Mouse (Mus musculus) fibroblast of lung, adult 2 months (primary cell): ENCODE measurements around the gene Spag8.

Experiments
- DNase-seq: peaks from one replicate; pipeline ENCODE4 v3.0.0-alpha.2; 2011; ENCODE audit warnings: low read depth

The Spag8 gene

DNA sequence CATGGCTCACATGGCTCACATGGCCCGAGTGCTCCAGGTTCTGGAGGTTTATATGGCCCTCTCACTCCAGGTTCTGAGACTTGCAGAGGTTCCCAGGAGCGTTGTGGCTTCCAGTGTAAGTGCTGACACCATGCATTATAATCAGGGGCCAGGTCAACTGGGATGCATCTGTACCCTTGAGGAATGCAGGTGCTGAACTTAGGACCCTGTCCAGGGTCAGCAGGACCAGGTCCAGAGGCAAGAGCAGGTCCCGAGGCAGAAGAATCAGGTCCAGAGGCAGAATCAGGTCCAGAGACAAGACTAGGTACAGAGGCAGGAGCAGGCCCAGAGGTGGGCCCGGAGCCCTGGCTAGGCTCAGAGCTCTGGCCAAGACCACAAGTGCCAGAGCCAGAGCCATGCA is 668 bp downstream of the Spag8 start:
- DNase-seq: no peak

DNA sequence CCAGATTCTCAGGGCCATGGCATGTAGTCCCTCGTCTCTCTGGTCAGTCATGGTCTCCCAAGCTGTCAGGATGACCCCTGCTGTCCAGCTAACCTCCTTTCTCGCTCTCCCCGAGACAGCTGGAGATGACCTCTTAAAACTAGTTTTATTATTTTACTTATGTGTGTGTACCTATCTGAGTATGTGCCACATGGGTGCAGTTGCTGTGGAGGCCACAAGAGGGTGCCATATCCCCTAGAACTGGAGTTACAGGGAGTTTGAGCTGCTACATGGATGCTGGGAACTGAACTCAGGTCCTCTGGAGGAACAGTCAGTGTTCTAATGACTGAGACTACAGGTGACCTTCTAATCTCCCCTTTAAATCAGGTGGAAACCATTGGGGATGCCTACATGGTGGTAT is 3.6 kb downstream of the Spag8 start:
- DNase-seq: no peak

DNA sequence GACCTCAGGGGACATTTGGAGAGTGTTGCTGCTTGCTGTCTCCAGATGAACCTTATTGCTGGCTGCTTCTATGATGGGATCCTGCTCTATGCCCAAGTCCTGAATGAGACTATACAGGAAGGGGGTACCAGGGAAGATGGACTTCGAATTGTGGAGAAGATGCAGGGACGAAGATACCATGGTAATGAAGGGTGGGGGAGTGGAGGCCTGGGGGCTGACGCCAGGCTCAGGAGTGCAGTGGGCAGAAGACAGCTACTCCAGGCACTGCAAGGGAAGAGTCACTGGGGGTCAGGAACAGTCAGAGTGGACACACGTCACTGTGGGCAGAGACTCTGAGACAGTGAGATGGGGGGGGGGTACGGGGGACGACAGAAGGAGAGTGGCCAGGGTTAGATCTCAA is 12.9 kb downstream of the Spag8 start:
- no peak for DNase-seq

DNA sequence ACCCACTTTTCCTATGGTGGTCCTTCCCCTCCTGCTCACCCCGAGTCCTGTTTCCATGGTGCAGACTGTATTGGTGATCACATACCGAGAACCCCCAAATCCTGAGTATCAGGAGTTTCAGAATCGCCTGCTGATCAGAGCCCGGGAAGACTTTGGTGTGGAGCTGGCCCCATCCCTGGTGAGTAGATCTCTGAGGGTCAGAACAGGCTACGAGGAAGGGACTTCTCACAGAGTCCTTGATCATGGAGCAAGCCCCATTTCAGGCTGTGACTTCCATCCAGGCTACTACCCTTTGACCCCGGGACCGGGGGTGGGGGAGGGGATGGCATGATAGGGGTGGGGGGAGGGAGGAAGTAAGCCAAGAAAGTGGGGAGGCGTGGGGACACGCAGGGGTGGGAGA is 13.3 kb downstream of the Spag8 start:
- no peak for DNase-seq

DNA sequence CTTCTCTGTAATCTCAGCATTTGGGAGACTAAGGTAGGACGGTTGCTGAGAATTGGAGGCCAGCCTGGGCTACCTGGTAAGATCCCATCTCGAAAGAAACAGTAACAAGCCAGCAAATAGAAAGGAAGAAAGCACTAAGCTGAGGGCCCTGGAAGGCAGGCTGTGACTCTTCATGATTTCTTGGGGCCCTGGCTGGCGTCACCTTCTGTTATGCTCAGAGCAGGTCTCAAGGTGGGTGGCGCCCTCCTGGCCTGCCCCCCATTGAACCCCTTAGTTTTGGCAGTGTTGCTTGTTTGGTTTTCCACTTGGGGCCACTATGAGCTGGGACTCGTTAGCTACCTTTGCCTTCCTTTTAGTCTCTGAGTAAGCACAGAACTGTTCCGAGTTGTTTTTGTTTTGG is 16.6 kb downstream of the Spag8 start:
- no peak for DNase-seq

DNA sequence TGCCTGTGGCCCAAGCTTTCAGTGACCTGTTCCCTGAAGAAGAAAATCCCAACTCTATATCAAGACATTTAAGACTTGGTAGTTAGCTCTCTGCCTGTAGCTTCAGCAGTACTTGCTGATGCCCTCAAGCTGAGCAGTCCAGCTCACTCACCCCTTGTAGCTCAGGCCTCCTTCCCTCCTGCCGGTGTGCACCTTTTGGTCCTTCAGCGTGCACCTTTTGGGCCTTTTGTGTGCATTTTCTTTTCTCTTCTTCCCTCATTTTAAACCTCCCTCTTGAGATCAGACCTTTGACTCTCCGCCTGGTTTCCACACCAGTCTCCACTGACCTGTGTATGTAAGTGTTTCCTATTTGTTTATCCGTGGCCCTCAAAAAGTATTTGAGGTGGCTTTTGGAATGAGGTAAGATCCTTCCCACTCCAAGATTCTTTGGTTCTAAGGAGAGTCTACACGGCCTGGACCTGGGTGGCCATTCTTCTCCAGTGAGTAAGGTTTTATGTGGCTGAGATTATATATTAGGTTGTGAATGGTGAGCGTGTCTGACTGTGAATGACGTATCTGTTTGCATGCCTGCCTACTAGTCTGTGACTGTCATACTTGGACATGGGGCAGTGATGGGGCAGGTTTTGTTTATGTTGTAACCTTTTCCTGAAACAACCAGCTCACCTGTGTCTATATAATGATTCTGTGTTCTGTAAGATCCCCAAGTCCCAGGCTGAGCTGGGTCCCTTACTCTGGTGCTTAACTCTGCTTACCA is 18.6 kb downstream of the Spag8 start:
- no peak for DNase-seq

DNA sequence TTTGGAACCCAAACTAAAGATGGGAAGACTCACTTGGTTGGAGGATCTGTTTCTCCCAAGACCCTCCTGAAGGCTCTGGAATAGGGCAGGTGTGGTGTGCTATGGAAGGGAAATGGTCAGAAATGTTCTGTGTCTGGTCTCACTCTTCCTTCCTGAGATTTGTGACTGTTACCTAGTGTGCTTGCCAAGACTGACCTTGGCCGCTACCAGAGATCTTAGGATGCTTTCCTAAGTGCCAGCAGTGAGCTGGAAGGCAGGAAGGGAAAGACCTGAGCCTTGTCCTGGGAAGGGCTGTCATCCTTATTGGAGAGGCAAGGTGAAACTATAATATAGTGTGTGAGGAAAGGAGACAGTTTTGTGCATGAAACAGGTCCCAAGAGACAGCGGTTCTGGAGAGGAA is 19.7 kb downstream of the Spag8 start:
- no peak for DNase-seq

DNA sequence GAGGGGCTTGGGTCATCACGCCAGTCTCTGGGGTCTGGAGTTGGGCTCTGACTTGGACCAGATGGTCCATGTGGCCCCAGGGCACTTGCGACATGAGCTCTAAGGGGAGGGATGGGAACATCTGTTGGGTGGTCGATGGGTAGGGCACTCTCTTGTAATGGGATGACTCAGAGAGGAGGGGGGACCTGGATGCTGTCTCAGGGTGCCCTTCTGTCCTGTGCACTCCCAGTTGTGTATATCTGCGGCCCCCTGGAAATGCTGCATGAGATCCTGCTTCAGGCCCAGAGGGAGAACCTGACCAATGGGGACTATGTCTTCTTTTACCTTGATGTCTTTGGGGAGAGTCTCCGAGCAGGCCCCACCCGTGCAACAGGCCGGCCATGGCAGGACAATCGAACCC is 20.1 kb downstream of the Spag8 start:
- no peak for DNase-seq

DNA sequence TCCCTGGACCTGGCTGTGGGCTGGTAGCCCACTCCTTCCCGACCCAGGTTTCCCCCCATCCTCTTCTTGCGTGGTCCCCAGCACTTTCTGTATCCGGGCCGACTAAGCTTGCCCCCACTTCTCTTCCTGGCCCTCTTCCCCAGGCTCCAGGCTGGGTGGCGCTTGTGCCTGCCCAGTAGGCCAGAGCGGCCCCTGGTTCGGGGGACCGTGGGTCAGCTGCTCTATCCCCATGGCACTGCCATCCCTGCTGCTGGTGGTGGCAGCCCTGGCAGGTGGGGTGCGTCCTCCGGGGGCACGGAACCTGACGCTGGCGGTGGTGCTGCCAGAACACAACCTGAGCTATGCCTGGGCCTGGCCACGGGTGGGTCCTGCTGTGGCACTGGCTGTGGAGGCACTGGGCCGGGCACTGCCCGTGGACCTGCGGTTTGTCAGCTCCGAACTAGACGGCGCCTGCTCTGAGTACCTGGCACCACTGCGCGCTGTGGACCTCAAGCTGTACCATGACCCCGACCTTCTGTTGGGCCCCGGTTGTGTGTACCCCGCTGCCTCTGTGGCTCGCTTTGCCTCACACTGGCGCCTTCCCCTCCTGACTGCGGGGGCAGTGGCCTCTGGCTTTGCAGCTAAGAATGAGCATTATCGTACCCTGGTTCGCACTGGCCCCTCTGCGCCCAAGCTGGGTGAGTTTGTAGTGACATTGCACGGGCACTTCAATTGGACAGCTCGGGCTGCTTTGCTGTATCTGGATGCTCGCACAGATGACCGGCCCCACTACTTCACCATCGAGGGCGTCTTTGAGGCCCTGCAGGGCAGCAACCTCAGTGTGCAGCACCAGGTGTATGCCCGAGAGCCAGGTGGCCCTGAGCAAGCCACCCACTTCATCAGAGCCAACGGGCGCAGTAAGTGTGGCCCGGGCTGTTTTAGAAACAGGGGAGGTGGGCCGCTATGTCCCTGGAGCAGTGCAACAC is 21.2 kb downstream of the Spag8 start:
- no peak for DNase-seq

DNA sequence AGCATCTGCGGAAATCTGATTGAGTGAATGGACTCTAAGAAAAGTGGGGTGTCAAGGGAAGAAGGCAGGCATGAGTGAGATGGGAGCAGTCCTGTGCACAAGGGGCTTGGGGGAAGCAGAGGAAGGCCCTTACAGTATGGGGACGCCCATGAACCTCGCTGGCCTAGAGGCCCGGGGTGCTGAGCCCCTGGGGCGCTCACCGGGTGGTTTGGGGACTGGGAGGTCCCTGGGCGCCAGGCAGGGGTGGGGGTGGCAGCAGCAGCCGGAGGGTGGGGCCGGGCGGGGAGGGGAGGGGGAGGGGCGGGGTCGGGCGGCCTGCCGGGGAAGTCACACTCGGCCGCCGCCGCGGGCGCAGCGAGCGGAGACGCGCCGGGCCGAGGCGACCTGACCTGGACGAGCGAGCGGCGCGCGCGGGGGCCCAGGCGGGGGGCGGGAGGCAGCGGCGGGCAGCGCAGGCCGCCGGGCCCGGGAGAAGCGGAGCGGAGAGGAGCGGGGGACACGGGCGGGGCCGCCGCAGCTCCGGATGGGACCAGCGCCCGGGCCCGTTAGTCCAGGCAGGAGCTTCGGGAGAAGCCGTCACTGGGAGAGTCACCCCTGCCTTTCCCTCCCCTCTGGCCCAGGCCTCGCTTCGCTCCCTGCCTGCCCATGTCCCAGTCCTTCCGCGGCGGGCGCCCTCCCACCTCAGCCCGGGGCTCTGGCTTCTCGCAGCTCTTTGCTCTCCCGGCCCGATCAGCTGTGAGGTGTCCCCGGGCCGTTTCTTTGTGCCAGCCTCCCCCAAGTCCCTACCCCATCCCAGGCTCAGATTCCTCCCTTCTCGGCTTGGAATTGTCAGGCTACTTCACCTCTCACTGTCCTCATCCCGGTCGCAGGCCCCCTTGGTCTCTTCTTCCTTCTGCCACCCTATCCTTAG is 22.1 kb downstream of the Spag8 start, which contains the start of gene Npr2:
Gene Npr2, plus strand, starts transcription at position 890 of the 910 bp plus-strand sequence.
- no peak for DNase-seq

DNA sequence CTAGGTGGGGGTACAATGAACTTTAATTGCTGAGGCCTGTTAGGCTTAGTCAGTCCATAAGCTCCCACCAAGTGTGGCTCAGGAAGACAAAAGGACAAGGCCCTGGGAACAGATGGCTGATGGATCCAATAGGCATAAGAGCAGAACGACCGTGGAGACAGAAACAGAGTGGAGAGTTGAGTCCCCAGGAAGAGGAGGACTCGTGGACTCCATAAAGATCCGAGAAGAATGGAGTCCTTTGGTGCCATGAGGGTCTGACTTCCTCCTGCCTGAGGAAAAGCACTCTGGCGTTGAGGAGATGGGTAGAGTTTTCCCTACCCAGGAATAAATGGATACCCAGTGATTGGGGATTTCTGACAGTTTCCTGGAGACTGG is 22.7 kb downstream of the Spag8 start:
- DNase-seq: no peak

DNA sequence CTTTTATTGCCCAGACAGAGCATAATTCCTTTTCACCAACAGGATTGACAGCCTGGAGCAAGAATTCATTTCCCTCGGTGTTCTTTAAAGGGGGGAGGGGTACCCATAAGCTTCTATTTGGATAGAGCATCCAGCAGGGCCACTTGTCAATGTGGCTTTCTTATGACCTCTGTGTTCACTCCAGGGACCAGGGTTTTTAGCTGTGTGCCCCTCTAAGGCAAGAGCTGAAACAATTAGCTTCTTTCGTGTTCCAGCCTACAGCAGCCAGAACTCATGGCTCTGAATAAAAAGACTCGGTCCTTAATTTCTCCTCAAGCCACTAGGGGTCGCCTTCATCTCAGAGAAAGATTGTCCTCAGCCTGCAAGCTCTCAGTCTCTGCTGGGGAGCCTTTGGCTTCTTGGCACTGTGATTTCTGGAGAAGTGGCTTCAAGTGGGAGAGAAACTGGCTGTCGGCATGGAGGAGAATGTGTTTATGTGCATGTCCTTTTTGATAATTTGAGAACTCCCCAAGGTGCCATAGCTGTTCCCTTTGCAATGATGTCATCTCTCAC is 23.3 kb downstream of the Spag8 start:
- peak; percentile 54 for DNase-seq

DNA sequence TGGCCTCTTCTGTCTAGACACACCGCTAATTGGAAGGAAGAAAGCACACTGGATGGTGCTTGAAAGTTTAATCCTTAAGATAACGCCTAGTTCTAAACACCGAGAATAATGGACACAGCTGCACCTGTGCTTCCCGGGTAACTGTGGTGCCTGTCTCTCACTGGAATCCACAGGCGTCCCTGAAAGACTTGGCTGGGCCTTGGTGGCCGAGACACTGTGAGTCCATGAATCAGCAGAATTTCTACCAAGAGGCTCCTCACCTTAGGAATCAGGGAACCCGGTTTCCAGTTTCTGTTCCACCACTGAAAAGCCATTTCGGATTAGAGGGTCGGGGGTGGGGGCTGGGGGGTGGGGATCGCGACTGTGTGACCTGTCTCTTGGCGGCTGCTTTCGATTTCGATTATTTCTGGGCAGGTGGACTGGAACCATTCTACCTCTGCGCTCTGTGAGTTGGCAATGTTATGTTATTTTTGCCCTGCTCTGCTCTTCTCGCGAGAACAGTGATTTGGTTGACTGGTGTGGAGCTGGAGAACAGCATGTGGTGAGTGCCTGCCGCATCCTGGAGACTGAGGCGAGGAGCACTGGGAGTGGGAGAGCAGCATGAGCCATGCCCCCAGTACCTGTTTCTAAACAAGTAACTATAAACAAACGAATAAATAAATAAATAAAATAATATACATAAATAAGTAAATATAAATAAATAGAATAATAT is 24.1 kb downstream of the Spag8 start:
- no peak for DNase-seq

DNA sequence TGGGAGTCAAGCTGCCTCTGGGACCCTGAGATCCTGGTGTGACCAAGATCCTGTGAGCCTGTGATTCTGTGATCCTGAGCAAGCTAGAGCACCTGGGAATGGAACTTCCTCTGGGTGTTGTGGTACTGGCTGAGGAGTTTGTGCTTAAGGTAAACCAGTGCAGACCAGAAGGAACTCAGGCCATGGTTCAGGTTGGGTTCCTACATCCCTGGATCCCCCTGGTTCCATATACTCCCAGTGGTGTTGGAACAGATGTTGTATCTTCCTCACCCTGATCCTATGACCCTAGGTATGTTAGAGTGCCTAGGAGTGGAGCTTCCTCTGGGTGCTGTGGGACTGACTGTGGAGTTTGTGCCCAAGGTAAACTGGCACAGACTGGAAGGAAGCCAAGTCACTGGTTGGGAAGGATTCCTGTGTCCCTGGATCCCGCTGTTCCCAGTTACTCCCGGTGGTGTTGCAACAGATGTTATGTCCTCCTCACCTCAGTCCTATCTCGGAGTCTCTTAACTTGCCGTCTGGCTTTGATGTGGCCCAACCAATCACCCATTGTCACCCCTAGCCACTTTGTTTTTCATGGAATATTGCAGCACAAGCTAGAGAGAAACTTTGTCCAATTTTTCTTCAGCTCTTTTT is 33.1 kb downstream of the Spag8 start:
- no peak for DNase-seq

DNA sequence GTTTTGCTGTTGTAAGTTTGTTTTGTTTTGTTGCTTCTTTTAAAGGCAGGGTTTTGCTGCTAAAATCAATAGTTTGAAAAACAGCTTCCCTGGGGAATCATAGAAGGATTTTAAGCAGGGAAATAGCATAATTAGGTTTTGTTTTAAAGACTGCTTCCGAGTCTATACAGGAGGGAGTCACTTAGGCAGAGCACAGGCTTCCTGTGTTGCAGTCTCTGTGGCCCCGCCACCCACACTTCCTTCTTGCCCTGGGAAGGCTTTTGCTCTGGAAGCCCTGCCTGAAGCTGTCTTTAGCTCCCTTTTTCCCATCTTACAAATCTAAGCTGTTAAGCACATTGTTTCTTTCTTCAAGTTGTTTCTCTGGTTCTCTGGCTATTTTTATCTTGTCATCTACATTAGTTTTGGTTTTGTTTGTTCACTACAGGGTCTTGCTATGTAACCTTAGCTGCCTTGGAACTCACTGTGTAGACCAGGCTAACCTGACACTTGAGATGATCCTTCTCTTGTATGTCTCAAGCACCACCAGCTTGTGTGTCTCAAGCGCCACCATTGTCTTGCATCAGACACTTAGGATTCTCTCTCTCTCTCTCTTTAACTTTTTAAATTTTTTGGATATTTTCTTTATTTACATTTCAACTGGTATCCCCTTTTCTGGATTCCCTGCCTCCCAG is 40.2 kb downstream of the Spag8 start:
- no peak for DNase-seq

DNA sequence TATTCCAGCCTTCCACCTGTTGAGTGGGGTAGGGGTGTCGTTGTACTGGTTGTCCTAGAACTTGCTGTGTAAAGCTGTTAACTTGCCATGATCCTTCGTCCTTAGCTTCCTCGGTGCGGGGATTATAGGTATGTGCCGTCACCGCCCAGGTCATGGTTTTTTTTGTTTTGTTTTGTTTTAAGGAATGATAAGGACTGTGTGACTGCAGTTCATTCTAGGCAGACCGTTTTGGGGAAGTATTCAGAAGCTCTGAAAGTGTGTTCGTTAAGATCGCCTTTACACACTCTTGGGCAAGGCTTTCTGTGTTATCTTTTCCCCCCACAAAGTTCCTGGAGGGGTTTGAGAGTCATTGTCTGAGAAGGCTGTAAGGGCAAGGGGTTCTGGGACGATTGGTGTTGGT is 40.9 kb downstream of the Spag8 start:
- no peak for DNase-seq

DNA sequence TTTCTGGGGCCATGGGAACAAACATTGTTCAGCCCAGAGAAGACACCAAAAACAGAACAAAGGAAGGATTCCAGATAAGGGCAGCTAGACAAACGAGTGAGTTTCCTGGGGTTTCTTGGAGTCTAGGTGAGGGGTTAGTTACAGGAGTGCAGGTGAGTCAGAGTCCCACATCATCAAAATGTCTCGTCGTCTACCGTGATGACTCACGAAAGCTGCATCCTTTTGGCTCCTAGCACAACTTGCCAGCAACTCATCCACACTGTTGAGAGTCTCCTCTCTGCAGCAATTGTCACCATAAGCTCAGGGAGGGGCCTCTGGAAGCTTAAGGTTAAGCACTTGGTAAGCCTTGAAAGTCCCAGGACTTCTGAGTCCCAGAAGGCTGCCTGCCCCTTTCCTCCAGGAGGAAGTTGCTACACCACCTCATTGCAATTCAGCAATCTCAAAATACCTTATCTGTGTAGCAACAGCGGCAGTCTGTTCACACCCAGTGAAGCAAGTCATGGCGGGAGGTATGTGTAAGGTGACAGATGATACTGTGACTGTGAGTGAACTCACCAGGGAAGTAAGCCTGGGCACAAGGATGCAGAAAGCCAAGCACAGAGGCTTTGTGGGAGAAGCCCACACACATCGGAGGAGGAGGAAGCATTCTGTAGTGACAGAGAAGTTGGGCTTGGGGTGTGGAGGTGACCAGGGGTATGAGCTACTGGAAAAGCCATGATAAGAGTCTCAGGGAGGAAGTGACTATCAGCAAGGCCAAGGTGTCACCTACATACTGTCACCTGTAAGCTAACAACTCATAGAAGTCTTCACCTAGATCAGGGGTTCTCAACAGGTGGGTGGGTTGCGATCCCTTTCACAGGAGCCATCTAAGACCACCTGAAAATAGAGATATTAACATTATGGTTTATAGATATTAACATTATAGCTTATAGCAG is 48.4 kb downstream of the Spag8 start:
- DNase-seq: no peak

DNA sequence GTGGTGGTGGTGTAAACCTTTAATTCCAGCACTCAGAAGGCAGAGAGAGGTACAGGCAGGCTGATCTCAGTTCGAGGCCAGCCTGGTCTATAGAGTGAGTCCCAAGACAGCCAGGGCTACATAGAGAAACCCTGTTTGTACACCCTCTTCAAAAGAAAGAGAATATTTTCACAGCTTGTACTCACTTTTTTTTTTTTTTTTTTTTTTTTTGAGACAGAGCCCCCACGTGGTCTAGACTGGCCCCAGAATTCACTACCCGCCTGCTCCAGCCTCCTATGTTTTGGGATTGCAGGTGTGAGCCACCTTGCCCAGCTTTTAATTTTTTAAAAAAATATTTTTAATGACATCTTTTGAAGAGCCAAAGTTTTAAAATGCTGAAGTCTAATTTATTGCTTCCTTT is 49.3 kb downstream of the Spag8 start:
- no peak for DNase-seq
